Mouse (Mus musculus) adrenal gland, adult (tissue): ENCODE results near the gene Dcbld1.
"Not testable (repeated sequence)": the region's sequence is repeated elsewhere in the genome, so short reads cannot be mapped to it uniquely, and the experiment has no call there.

Source experiments
- DNase-seq, 2 experiments: peaks; one replicate each; pipeline ENCODE4 v3.0.0; 2022 to 2023; ENCODE audit warnings: low spot score in 1 of 2; ENCODE audit not compliant: inconsistent age in 2 of 2

The Dcbld1 gene

GRCm38 (mm10) chr10:52295934-52296333 lies 62.5 kb downstream of the Dcbld1 start:
- DNase-seq: no peak

DNA sequence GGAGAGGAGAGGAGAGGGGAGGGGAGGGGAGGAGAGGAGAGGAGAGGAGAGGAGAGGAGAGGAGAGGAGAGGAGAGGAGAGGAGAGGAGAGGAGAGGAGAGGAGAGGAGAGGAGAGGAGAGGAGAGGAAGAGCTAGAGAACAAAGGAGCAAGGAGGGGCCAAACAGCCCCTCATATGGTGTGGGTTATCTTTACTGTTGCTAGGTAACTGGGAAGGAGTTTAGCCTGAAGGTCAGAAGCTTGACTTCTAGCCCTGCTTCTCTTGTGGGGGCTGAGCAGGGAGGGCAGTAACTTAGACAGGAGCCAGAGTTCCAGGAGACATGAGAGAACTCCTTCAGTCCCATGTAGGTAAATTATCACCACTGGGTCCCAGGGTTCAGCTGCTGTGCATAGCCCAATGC lies 65.1 kb downstream of the Dcbld1 start:
- DNase-seq: not testable (repeated sequence)

DNA sequence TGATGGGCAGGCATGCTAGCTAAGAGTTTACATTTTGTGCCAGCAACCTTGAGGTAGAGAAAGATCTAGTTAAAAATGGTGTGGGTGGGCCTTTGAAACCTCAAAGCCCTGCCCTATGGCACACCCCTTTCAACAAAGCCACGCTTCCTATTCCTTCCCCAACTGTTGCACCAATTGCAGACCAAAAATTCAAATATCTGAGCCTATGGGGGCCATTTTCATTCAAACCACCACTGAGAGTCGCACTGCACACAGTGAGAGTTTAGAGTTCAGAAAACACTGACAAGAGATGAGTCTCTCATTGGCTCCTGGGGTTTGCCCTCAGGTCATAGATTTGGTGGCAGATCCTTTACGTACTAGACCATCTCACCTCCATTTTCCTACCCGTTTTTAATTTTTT lies 68.3 kb downstream of the Dcbld1 start:
- DNase-seq: no peak

DNA sequence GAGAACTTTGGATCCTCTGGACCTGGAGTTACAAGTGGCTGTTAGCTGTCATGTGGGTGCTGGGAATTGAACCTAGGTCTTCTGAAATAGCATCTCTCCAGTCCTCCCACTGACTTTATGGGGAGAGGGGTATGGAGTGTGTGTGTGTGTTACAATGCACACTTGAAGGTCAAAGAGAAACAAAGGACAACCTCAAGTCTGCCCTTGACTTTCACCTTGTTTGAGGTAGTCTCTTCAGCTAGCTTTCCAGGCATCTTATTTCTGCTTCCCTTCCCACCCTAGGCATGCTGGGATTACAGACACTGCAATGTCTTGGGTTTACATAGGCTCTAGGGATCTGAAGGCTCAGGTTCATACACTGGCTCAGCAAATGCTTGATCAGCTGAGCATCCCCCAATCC lies 68.9 kb downstream of the Dcbld1 start:
- no peak for DNase-seq

DNA sequence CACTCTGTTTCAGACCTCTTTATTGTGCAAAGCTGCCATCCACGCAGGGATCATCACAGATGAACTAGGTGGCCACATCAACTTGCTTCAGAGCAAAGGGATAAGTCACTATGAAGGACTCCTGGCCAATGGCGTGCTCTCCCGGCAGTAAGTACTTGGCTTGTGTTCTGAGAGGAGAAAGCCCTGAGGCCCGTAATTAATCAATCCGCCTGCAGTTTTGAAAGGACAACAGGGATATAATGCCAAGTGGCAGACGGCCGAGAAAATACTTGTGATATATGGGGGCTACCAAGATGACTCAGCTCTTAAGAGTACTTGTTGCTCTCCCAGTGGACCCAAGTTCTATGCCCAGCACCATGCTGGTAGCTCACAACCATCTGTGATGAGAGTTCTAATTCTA lies 71.2 kb downstream of the Dcbld1 start:
- peak; percentile 38 to 75 for DNase-seq

DNA sequence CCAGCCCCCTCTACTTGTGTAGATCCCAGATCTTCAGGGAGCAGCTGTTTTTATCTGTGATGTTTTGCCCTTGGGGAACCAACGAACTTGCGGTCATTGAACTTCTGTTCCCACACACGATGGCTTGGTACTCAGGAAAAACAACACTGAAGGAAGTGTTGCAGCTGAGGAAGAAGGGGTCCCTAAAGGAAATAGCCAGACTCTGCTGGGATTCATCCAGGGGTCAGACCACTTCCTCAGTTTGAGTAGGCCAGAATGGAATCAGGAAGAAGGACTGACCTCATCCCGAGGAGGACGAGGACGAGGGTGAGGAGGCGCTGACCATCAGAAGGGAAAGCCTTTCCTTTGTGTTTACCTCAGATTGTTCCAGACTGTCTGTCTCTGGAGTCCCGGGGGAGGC lies 75.8 kb downstream of the Dcbld1 start:
- DNase-seq: peak; percentile 53 to 74

DNA sequence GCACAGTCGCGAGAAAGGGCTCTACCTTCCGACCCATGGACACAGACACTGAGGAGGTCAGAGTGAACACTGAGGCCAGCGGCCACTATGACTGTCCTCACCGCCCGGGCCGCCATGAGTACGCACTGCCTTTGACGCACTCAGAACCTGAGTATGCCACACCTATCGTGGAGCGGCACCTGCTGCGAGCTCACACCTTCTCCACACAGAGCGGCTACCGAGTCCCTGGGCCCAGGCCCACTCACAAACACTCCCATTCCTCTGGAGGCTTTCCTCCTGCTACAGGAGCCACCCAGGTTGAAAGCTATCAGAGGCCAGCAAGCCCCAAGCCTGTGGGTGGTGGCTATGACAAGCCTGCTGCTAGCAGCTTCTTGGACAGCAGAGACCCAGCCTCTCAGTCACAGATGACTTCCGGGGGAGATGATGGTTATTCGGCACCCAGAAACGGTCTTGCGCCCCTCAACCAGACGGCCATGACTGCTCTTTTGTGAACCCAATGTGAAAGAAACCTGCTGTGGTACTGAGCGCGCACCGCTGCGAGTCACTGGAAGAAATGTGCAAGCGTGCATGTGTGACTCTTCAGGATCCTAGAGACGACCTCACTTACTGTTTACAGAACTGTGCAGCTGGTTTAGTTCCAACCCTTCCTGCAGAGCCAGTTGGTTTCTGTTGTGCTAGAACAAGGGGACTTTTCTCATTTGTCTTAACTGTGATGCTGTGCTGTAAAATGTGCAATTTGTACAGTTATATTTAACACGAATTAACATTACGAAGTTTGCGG lies 86.3 kb downstream of the Dcbld1 start:
- no peak for DNase-seq

GRCm38 (mm10) chr10:52321918-52322317 lies 88.5 kb downstream of the Dcbld1 start:
- no peak for DNase-seq

GRCm38 (mm10) chr10:52331007-52331406 lies 97.6 kb downstream of the Dcbld1 start:
- peak; percentile 9 to 82 for DNase-seq

DNA sequence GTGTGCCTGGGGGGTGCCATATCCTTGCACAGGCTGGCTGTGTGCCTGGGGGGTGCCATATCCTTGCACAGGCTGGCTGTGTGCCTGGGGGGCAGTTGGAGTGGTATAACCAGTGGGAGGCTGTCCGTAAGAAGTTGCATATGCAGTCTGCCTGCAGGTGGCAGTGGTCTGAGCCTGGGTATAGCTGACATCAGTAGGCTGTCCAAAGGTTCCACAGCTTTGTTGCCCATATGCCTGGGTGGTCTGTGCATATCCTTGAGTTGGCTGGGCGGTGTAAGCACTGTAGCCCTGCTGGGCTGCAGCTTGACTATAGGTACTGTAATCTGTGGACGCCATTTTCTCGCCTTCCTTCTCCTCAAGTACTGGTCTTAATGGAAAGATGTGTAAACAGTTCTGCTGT lies 109.9 kb downstream of the Dcbld1 start:
- not testable (repeated sequence) for DNase-seq

DNA sequence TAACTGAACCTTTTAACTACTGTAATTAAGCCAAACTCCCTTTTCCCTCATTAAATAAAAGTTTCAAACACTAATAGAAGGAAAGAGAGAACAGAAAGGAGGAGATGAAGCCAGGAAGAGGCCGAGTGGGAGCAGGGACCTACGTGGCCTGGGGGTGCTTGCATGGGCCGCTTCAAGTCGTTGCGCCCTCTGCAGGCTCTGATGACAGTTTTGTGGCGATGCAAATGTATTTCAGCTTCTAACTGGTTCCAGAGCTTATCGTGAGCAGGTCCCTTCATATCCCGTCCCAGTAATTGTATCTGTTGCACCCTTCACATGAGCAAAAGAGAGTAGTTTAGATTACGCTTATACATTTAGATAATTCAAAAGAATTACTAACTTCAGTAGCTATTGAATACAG lies 119.8 kb downstream of the Dcbld1 start:
- no peak for DNase-seq

GRCm38 (mm10) chr10:52358467-52358866 lies 125.0 kb downstream of the Dcbld1 start, which contains the start of gene Gm26741:
Gene Gm26741, plus strand, starts transcription at chr10:52358767.
- DNase-seq: no peak

DNA sequence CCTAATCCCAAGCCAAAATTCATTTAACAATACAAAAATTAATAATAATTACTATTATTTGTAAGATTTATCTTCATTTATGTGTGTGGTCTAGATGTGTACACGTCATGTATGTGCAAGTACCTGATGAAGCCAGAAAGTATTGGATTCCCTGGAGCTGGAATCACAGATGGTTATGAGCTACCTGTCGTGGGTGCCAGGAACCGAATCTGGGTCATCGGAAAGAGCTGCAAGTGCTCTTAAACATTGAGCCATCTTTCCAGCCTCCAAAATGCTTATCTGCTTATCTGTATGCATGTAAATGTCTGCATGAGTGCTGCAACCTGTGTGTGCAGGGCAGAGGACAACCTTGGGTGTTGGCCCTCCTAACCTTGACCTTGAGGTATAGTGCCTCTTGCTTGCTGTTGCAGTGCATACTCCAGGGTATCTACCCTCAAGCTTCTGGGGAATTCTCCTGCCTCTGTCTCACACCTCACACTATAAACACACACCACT lies 126.9 kb downstream of the Dcbld1 start:
- no peak for DNase-seq

DNA sequence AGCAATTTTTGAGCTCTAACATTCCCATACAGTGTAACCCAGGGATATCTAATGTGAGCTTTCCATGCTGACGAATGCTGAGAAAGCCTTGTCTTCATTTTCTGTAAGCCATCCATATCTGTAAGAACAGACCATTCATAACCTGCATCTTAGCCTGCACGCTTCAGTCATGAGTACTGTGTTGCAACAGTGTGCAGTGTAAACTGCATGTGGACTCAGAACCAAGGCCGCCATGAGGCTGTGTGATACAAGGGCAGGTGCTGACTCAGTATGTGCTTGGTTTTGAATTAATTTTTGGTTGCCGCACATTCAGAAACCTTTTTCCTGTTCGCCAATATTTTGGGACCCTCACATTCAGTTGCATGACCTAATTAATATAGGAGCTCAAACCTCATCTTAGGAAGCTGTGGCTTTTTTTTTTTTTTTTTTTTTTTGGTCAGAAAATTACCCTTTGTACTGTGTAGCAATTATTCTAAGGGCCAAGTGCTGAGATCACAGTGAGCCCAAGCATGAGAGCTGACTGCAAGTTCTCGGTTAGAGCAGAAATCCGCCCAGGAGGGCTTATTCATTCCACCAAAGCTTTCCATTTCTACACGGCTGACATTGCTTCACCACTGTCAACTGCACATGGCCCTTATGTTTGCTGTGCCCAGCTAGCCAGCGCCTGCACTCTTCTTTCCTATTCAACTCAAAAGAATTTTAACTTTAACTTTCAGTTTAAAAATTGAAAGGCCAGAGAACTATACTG lies 127.6 kb downstream of the Dcbld1 start:
- peak in 1 of 2 experiments; percentile 44 for DNase-seq

DNA sequence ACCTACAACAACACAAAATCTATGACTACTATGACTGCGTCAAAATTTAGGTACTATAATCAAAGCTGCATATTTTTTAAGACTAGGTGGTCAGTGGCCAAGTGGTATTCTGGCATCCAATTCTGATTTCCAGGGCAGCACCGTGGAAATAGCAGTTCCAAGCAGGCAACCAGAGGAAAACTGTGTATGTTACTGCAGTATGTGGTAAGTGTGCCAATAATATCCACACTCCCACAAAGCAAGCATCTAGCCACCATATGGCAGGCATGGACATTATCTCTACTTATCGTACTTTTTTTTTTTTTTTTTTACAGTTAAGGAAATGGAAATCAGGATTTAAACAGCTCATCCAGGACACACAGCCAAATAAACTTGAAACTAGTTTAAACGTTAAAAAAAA lies 135.0 kb downstream of the Dcbld1 start:
- no peak for DNase-seq
